Mouse (Mus musculus): ENCODE data around the gene Snrk.

Snrk gene

GRCm38 (mm10) chr9:122180105-122180504, 63.0 kb downstream of the Snrk start:
- DNase-seq (ENCODE audit: low spot score in 2 of 2) = no peak

- DNase-seq (ENCODE audit: low spot score in 2 of 2) = no peak
Measured at GRCm38 (mm10) chr9:122183074-122183473, 66.0 kb downstream of the Snrk start.

- DNase-seq (ENCODE audit: low spot score in 2 of 2) = no peak
Measured at GRCm38 (mm10) chr9:122184329-122184728, 67.3 kb downstream of the Snrk start.

- peak in 1 of 2 experiments; percentile 56 for DNase-seq (ENCODE audit: low spot score in 2 of 2)
Measured at GRCm38 (mm10) chr9:122185061-122185460, 68.0 kb downstream of the Snrk start.

GRCm38 (mm10) chr9:122185953-122186352, 68.9 kb downstream of the Snrk start:
- no peak for DNase-seq (ENCODE audit: low spot score in 2 of 2)

GRCm38 (mm10) chr9:122186643-122187226, 69.7 kb downstream of the Snrk start:
- no peak for DNase-seq (ENCODE audit: low spot score in 2 of 2)

GRCm38 (mm10) chr9:122187451-122187921, 70.4 kb downstream of the Snrk start:
- DNase-seq (ENCODE audit: low spot score in 2 of 2) = no peak

- DNase-seq (ENCODE audit: low spot score in 2 of 2) = no peak
Measured at GRCm38 (mm10) chr9:122188724-122189123, 71.7 kb downstream of the Snrk start.

GRCm38 (mm10) chr9:122193361-122193760, 76.3 kb downstream of the Snrk start:
- DNase-seq (ENCODE audit: low spot score in 2 of 2) = no peak

GRCm38 (mm10) chr9:122193823-122194222, 76.8 kb downstream of the Snrk start:
- no peak for DNase-seq (ENCODE audit: low spot score in 2 of 2)

GRCm38 (mm10) chr9:122195042-122195682, 78.1 kb downstream of the Snrk start:
- no peak for DNase-seq (ENCODE audit: low spot score in 2 of 2)

GRCm38 (mm10) chr9:122197021-122197420, 80.0 kb downstream of the Snrk start:
- no peak for DNase-seq (ENCODE audit: low spot score in 2 of 2)

GRCm38 (mm10) chr9:122198621-122199020, 81.6 kb downstream of the Snrk start:
- DNase-seq (ENCODE audit: low spot score in 2 of 2) = no peak

GRCm38 (mm10) chr9:122199253-122199652, 82.2 kb downstream of the Snrk start:
- no peak for DNase-seq (ENCODE audit: low spot score in 2 of 2)

- no peak for DNase-seq (ENCODE audit: low spot score in 2 of 2)
Measured at GRCm38 (mm10) chr9:122204508-122204907, 87.4 kb downstream of the Snrk start.

GRCm38 (mm10) chr9:122205543-122206200, 88.6 kb downstream of the Snrk start:
- DNase-seq (ENCODE audit: low spot score in 2 of 2) = no peak

GRCm38 (mm10) chr9:122208311-122208710, 91.2 kb downstream of the Snrk start:
- no peak for DNase-seq (ENCODE audit: low spot score in 2 of 2)

GRCm38 (mm10) chr9:122215118-122215517, 98.1 kb downstream of the Snrk start:
- DNase-seq (ENCODE audit: low spot score in 2 of 2) = no peak

GRCm38 (mm10) chr9:122216945-122217529, 100.0 kb downstream of the Snrk start:
- DNase-seq (ENCODE audit: low spot score in 2 of 2) = no peak

All from frontal cortex, postnatal 10 days (tissue).